Mouse (Mus musculus) MEL (cell line): Measurements from ENCODE around the gene Ndufaf8. TPM values are rescaled to one million over a fixed set of nuclear protein-coding genes. Genes with fewer than 3 reads are reported as not detected.

ENCODE experiments used
- DNase-seq: peaks from one replicate; pipeline ENCODE4 v3.0.0; 2011; ENCODE audit warnings: low read depth, low spot score
- H3K27ac ChIP-seq: 2 replicates; pipeline ENCODE4 v1.5.1; 2012; ENCODE audit warnings: low read depth, mild to moderate bottlenecking, control low read depth, low read length, moderate library complexity; ENCODE audit not compliant: control insufficient read depth
- H3K27me3 ChIP-seq, 2 experiments: fragments of 150-350 bp in 1 of 2; sonication (generic) in 1 of 2; 2 replicates each; pipeline ENCODE4 v1.6.1; 2012; ENCODE audit warnings: low read length in 2 of 2, mild to moderate bottlenecking in 2 of 2, improper control_type of control experiment in 1 of 2, moderate library complexity in 1 of 2; ENCODE audit not compliant: insufficient read depth in 2 of 2, control insufficient read depth in 1 of 2
- H3K36me3 ChIP-seq, 2 experiments: 2 replicates each; pipeline ENCODE4 v1.6.1; 2012 to 2014; ENCODE audit warnings: low read length in 2 of 2, improper control_type of control experiment in 1 of 2, inconsistent platforms in 1 of 2, mild to moderate bottlenecking in 1 of 2; ENCODE audit not compliant: insufficient read depth in 2 of 2, control insufficient read depth in 1 of 2
- H3K4me1 ChIP-seq, 2 experiments: fragments of 150-350 bp in 1 of 2; sonication (generic) in 1 of 2; 2 replicates each; pipeline ENCODE4 v1.6.1; 2012; ENCODE audit warnings: low read length in 2 of 2, improper control_type of control experiment in 1 of 2, mild to moderate bottlenecking in 1 of 2; ENCODE audit not compliant: insufficient read depth in 2 of 2, control insufficient read depth in 1 of 2
- H3K4me3 ChIP-seq, 2 experiments: fragments of 150-350 bp in 1 of 2; sonication (generic) in 1 of 2; 2 replicates each; pipeline ENCODE4 v1.5.1; 2012; ENCODE audit warnings: low read depth in 2 of 2, low read length in 2 of 2, mild to moderate bottlenecking in 2 of 2, moderate library complexity in 2 of 2, control low read depth in 1 of 2, improper control_type of control experiment in 1 of 2; ENCODE audit not compliant: control insufficient read depth in 1 of 2, insufficient read depth in 1 of 2
- H3K79me2 ChIP-seq: 2 replicates; pipeline ENCODE4 v1.6.1; 2012; ENCODE audit warnings: mild to moderate bottlenecking, low read length, moderate library complexity; ENCODE audit not compliant: control insufficient read depth, poor library complexity, insufficient read depth
- H3K9ac ChIP-seq: 2 replicates; pipeline ENCODE4 v1.6.1; 2012; ENCODE audit warnings: low read depth, mild to moderate bottlenecking, control low read depth, low read length, moderate library complexity; ENCODE audit not compliant: control insufficient read depth, poor library complexity, severe bottlenecking
- H3K9me3 ChIP-seq: fragments of 150-350 bp; sonication (generic); replicated peaks from 2 replicates; pipeline ENCODE4 v1.6.1; 2012; ENCODE audit warnings: mild to moderate bottlenecking, low read length, improper control_type of control experiment, moderate library complexity; ENCODE audit not compliant: insufficient read depth
- BHLHE40 ChIP-seq: IDR thresholded peaks from 2 replicates; pipeline ENCODE4 v1.6.1; 2012; ENCODE audit warnings: low read depth, mild to moderate bottlenecking, inconsistent platforms, low read length, improper control_type of control experiment, borderline replicate concordance
- CTCF ChIP-seq, 3 experiments: IDR thresholded peaks in 2 of 3; conservative IDR thresholded peaks in 1 of 3; 2 replicates each; pipeline ENCODE4 v1.5.1; 2011 to 2012; ENCODE audit warnings: low read length in 3 of 3, low read depth in 2 of 3, mild to moderate bottlenecking in 2 of 3, improper control_type of control experiment in 1 of 3, inconsistent platforms in 1 of 3, mixed read lengths in 1 of 3, moderate library complexity in 1 of 3; ENCODE audit not compliant: control insufficient read depth in 1 of 3, insufficient read depth in 1 of 3, poor library complexity in 1 of 3, severe bottlenecking in 1 of 3
- E2F4 ChIP-seq: IDR thresholded peaks from 2 replicates; pipeline ENCODE4 v1.6.1; 2011; ENCODE audit warnings: low read depth, low read length, improper control_type of control experiment, borderline replicate concordance
- GABPA ChIP-seq: IDR thresholded peaks from 2 replicates; pipeline ENCODE4 v1.6.1; 2012; ENCODE audit warnings: low read depth, mild to moderate bottlenecking, inconsistent platforms, low read length, improper control_type of control experiment, moderate library complexity
- GATA1 ChIP-seq: IDR thresholded peaks from 2 replicates; pipeline ENCODE4 v1.6.1; 2011; ENCODE audit warnings: low read depth, low read length, improper control_type of control experiment
- HCFC1 ChIP-seq: IDR thresholded peaks from 2 replicates; pipeline ENCODE4 v1.6.1; 2012; ENCODE audit warnings: low read depth, mild to moderate bottlenecking, inconsistent platforms, low read length, improper control_type of control experiment, moderate library complexity
- JUND ChIP-seq: IDR thresholded peaks from 2 replicates; pipeline ENCODE4 v1.6.1; 2011; ENCODE audit warnings: low read depth, mild to moderate bottlenecking, improper control_type of control experiment, low read length
- MYB ChIP-seq: IDR thresholded peaks from 2 replicates; pipeline ENCODE4 v1.6.1; 2011; ENCODE audit warnings: mild to moderate bottlenecking, low read depth, low read length, improper control_type of control experiment
- NELFE ChIP-seq: IDR thresholded peaks from 2 replicates; pipeline ENCODE4 v1.6.1; 2011; ENCODE audit warnings: low read depth, low read length, improper control_type of control experiment
- NRF1 ChIP-seq: IDR thresholded peaks from 2 replicates; pipeline ENCODE4 v1.6.1; 2014; ENCODE audit warnings: low read depth, mild to moderate bottlenecking, inconsistent platforms, low read length, improper control_type of control experiment, moderate library complexity; ENCODE audit not compliant: poor library complexity, insufficient read depth, severe bottlenecking
- POLR2A ChIP-seq, 2 experiments: IDR thresholded peaks; 2 replicates each; pipeline ENCODE4 v1.6.1; 2011 to 2012; ENCODE audit warnings: low read length in 2 of 2, mild to moderate bottlenecking in 2 of 2, control low read depth in 1 of 2, improper control_type of control experiment in 1 of 2, low read depth in 1 of 2, moderate library complexity in 1 of 2; ENCODE audit not compliant: control insufficient read depth in 1 of 2, insufficient read depth in 1 of 2, poor library complexity in 1 of 2
- POLR2AphosphoS2 ChIP-seq: IDR thresholded peaks from 2 replicates; pipeline ENCODE4 v1.6.1; 2011; ENCODE audit warnings: low read length, improper control_type of control experiment
- POLR2AphosphoS5 ChIP-seq: IDR thresholded peaks from 2 replicates; pipeline ENCODE4 v1.6.1; 2012; ENCODE audit warnings: low read depth, borderline replicate concordance, mild to moderate bottlenecking, inconsistent platforms, low read length, moderate library complexity, mixed read lengths
- RAD21 ChIP-seq: IDR thresholded peaks from 2 replicates; pipeline ENCODE4 v1.6.1; 2011; ENCODE audit warnings: mild to moderate bottlenecking, low read depth, low read length, improper control_type of control experiment
- RCOR1 ChIP-seq: IDR thresholded peaks from 2 replicates; pipeline ENCODE4 v1.6.1; 2012; ENCODE audit warnings: low read depth, mild to moderate bottlenecking, inconsistent platforms, low read length, improper control_type of control experiment
- SIN3A ChIP-seq: IDR thresholded peaks from 2 replicates; pipeline ENCODE4 v1.6.1; 2012; ENCODE audit warnings: low read length, improper control_type of control experiment, inconsistent platforms
- SMC3 ChIP-seq: IDR thresholded peaks from 2 replicates; pipeline ENCODE4 v1.6.1; 2011; ENCODE audit warnings: low read depth, low read length, improper control_type of control experiment
- TBP ChIP-seq: IDR thresholded peaks from 2 replicates; pipeline ENCODE4 v1.8.0; 2011; ENCODE audit warnings: low read depth, low read length, improper control_type of control experiment
- USF1 ChIP-seq: IDR thresholded peaks from 2 replicates; pipeline ENCODE4 v1.6.1; 2014; ENCODE audit warnings: low read depth, mild to moderate bottlenecking, inconsistent platforms, low read length, improper control_type of control experiment, moderate library complexity
- USF2 ChIP-seq, 2 experiments: IDR thresholded peaks; 2 replicates each; pipeline ENCODE4 v1.6.1; 2011 to 2012; ENCODE audit warnings: improper control_type of control experiment in 2 of 2, low read length in 2 of 2, borderline replicate concordance in 1 of 2, inconsistent platforms in 1 of 2, low read depth in 1 of 2, mild to moderate bottlenecking in 1 of 2; ENCODE audit not compliant: insufficient read depth in 1 of 2
- ZC3H11A ChIP-seq: IDR thresholded peaks from 2 replicates; pipeline ENCODE4 v1.6.1; 2012; ENCODE audit warnings: low read depth, mild to moderate bottlenecking, inconsistent platforms, low read length, improper control_type of control experiment
- ZMIZ1 ChIP-seq: IDR thresholded peaks from 2 replicates; pipeline ENCODE4 v1.6.1; 2012; ENCODE audit warnings: low read depth, mild to moderate bottlenecking, inconsistent platforms, low read length, improper control_type of control experiment, moderate library complexity
- polyA plus RNA-seq, 2 experiments: library from polyadenylated mRNA; stranded (reverse) in 1 of 2; unstranded in 1 of 2; fragments of >175 nt in 1 of 2; fragments of >200 nt in 1 of 2; gene quantifications; 2 replicates each; pipeline versions ENCODE4 v1.2.1 to v1.2.4; 2012; ENCODE audit warnings: low replicate concordance in 2 of 2, low read depth in 1 of 2; ENCODE audit not compliant: insufficient read length in 2 of 2, insufficient read depth in 1 of 2, missing spikeins in 1 of 2
- total RNA-seq: library from RNA; depleted of rRNA; stranded (reverse); fragments of 300-350 nt; gene quantifications from 2 replicates; pipeline ENCODE4 v1.2.3, GENCODE M21; 2012

Ndufaf8 gene
- total and polyA plus RNA-seq, 3 experiments = 77.6 to 120 TPM; not detected in 1

DNA sequence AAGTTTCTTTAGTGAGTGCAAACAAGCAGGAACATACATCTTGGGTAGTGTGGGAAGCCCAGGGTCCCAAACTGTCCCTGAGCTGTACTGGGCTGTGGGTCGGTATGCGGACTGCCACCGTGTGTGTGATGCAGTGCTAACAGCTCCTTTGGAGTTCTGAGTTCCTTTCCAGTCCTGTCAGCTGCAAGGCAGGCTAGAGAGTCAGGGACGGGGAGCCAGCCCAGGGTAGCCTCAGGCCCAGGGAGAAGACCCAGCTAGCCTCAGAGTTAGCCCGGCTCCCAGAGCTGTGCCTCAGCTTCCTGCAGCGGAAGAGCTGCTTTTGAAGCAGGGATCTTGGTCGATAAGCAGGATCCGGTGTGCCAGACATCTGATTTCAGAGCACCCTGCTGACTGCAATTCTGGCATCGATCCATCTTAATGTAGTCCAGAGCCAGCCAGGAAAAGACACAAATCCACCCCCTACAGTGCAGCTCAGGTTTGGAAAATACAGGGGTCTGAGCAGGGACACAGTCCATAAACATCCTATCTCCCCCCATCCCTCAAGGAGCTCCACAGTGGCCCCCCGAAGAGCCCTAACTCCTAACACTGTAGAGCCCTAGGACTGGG, 21.3 kb downstream of the Ndufaf8 start:
- H3K9ac ChIP-seq = no peak overlapping the region
- H3K27me3 ChIP-seq = no peaks in the 10 kb centered on the region
- no peaks in the 10 kb centered on the region for H3K9me3 ChIP-seq
- no peaks in the 10 kb centered on the region for H3K4me1 ChIP-seq
- H3K4me3 ChIP-seq = no peak overlapping the region
- TF ChIP-seq SMC3 = no peak
- no peak for TF ChIP-seq JUND
- no peak for TF ChIP-seq USF2 (IDR thresholded peaks at IDR 0.05; ENCODE audit: borderline replicate concordance in 1 of 2, insufficient read depth in 1 of 2, low read depth in 1 of 2, low read length in 2 of 2)
- no peak for TF ChIP-seq CTCF (IDR thresholded peaks at IDR 0.05 in 2 of 3, conservative IDR thresholded peaks at IDR 0.05 in 1 of 3; ENCODE audit: control insufficient read depth in 1 of 3, insufficient read depth in 1 of 3, low read depth in 2 of 3, low read length in 3 of 3, poor library complexity in 1 of 3, severe bottlenecking in 1 of 3)
- no peak for TF ChIP-seq GABPA
- TF ChIP-seq NRF1 = no peak
- no peak for TF ChIP-seq ZMIZ1
- no peak for TF ChIP-seq ZC3H11A
- TF ChIP-seq HCFC1 = no peak
- TF ChIP-seq E2F4 = no peak
- no peak for TF ChIP-seq RAD21
- H3K27ac ChIP-seq = no peak overlapping the region
- DNase-seq = no peak
- no peaks in the 10 kb centered on the region for H3K79me2 ChIP-seq
- peaks cover 0 to 11% of the 10 kb centered on the region in 2 experiments; a peak in 2 of 4 replicates for H3K36me3 ChIP-seq

DNA sequence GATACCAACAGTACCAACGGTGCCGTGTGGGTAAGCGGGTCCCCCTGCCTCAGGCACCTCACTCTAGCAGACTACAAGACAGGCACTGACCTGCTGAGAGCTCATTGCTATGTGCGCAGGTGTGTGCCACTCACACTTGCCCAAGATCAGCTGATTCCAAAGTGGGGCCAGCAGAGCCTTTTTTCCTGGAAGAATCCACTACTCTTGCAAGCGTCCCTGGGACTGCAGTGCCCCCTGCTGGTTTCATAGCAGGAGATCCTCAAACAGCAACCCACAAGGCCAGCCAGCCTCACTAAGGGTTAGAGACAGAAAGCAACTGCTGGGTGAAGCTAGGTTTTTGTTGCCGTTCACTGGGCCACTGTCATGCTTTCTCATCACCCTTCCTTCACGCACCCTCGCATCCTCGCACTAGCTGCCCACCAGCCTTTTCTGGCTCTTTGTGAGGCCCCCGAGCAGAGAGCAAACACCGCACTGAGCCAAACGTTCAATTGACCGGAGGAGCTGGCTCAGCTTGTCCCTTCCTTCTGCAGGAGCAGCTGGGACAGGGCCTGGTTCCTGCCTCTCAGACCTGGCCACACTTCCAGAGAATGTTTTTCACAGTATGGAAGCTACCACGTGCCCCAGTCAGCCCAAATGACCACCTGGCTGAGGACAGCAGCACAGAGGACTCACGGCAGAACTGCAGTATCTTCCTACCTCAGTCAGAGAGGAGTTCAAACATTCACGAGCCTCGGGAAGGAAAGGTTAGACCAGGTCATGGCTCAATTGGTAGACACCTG, 22.1 kb downstream of the Ndufaf8 start:
- Histone ChIP-seq H3K4me1 (no peaks in the 10 kb centered on the region), H3K9me3 (no peaks in the 10 kb centered on the region), H3K79me2 (no peaks in the 10 kb centered on the region), H3K27ac (no peak overlapping the region), H3K9ac (no peak overlapping the region), H3K27me3 (no peaks in the 10 kb centered on the region), H3K36me3 (peaks cover 0 to 12% of the 10 kb centered on the region in 2 experiments; a peak in 2 of 4 replicates), H3K4me3 (no peak overlapping the region)
- no peak for TF ChIP-seq RCOR1
- no peak for TF ChIP-seq ZC3H11A
- TF ChIP-seq POLR2A (IDR thresholded peaks at IDR 0.05; ENCODE audit: control insufficient read depth in 1 of 2, insufficient read depth in 1 of 2, low read depth in 1 of 2, low read length in 2 of 2, poor library complexity in 1 of 2) = no peak
- peak; percentile 19 for TF ChIP-seq RAD21
- no peak for TF ChIP-seq POLR2AphosphoS2
- TF ChIP-seq MYB = no peak
- no peak for TF ChIP-seq USF1
- no peak for TF ChIP-seq NELFE
- no peak for TF ChIP-seq SIN3A
- no peak for TF ChIP-seq GABPA
- peak; percentile 60 to 85 (median 67) for TF ChIP-seq CTCF (IDR thresholded peaks at IDR 0.05 in 2 of 3, conservative IDR thresholded peaks at IDR 0.05 in 1 of 3; ENCODE audit: control insufficient read depth in 1 of 3, insufficient read depth in 1 of 3, low read depth in 2 of 3, low read length in 3 of 3, poor library complexity in 1 of 3, severe bottlenecking in 1 of 3)
- TF ChIP-seq POLR2AphosphoS5 = no peak
- no peak for TF ChIP-seq TBP
- no peak for TF ChIP-seq USF2 (IDR thresholded peaks at IDR 0.05; ENCODE audit: borderline replicate concordance in 1 of 2, insufficient read depth in 1 of 2, low read depth in 1 of 2, low read length in 2 of 2)
- TF ChIP-seq JUND = no peak
- no peak for TF ChIP-seq GATA1
- TF ChIP-seq E2F4 = no peak
- TF ChIP-seq BHLHE40 = no peak
- peak; percentile 31 for TF ChIP-seq SMC3
- DNase-seq = peak; percentile 66
